Mouse (Mus musculus) testis, adult 2 months (tissue): ENCODE measurements around the gene Zfp69. TPM values are rescaled to one million over a fixed set of nuclear protein-coding genes. Genes with fewer than 3 reads are reported as not detected.

ENCODE experiments used
- H3K27ac ChIP-seq: fragments of 200-500 bp; 2 replicates; pipeline ENCODE4 v1.5.1; 2012; ENCODE audit warnings: low read depth, low read length; ENCODE audit not compliant: control insufficient read depth, insufficient read depth
- H3K27me3 ChIP-seq: fragments of 200-500 bp; 2 replicates; pipeline ENCODE4 v1.6.1; 2012; ENCODE audit warnings: mild to moderate bottlenecking, low read length, moderate library complexity; ENCODE audit not compliant: control insufficient read depth, insufficient read depth
- H3K36me3 ChIP-seq: fragments of 200-500 bp; 2 replicates; pipeline ENCODE4 v1.6.1; 2012; ENCODE audit warnings: mild to moderate bottlenecking, low read length; ENCODE audit not compliant: control insufficient read depth, insufficient read depth
- H3K4me1 ChIP-seq: fragments of 200-500 bp; 2 replicates; pipeline ENCODE4 v1.6.1; 2012; ENCODE audit warnings: low read length; ENCODE audit not compliant: control insufficient read depth, insufficient read depth
- H3K4me3 ChIP-seq: fragments of 200-500 bp; 2 replicates; pipeline ENCODE4 v1.5.1; 2012; ENCODE audit warnings: low read depth, mild to moderate bottlenecking, low read length, moderate library complexity, mixed read lengths; ENCODE audit not compliant: control insufficient read depth
- CTCF ChIP-seq: fragments of 200-500 bp; IDR thresholded peaks from 2 replicates; pipeline ENCODE4 v1.5.1; 2012; ENCODE audit warnings: low read depth, mild to moderate bottlenecking, inconsistent platforms, low read length, moderate library complexity; ENCODE audit not compliant: control insufficient read depth, insufficient read depth, insufficient replicate concordance
- POLR2A ChIP-seq: fragments of 200-500 bp; IDR thresholded peaks from 2 replicates; pipeline ENCODE4 v1.6.1; 2012; ENCODE audit warnings: low read depth, mild to moderate bottlenecking, inconsistent platforms, low read length, moderate library complexity; ENCODE audit not compliant: control insufficient read depth
- polyA plus RNA-seq: library from polyadenylated mRNA; depleted of rRNA; stranded (reverse); fragments of >200 nt; gene quantifications from 2 replicates; pipeline ENCODE4 v1.2.3, GENCODE M21; 2012

Zfp69 gene
- polyA plus RNA-seq, 1 experiment = 2.4 TPM

DNA sequence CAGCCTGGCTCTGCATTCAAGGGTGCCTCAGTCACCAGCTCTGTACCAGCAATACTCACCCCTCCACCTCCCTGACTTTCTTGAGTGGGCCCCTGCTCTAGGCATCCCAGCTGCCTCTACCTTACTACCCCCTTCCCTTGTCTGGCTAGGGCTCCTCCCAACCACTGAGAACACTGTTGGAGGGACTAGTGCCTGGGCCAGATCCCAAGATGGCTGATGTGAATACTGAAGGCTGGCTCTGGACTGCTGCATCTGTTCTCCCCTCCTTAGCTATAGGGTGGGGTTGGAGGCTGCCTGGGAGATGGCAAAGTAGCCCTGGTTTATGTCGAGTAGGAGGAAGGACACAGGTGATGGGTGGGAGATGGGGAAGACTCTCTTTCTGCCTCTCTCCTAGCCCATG is 59.0 kb downstream of the Zfp69 start:
- no peak for TF ChIP-seq POLR2A
- no peak for TF ChIP-seq CTCF
- Histone ChIP-seq H3K4me3 (no peak overlapping the region), H3K27me3 (no peaks in the 10 kb centered on the region), H3K36me3 (no peaks in the 10 kb centered on the region; the same call in 1 of the 2 replicates), H3K4me1 (no peaks in the 10 kb centered on the region; the same call in 1 of the 2 replicates), H3K27ac (no peak overlapping the region)

GRCm38 (mm10) chr4:120891960-120892359 is 59.5 kb downstream of the Zfp69 start:
- TF ChIP-seq CTCF (no peak), POLR2A (no peak)
- no peak overlapping the region for H3K4me3 ChIP-seq
- no peaks in the 10 kb centered on the region for H3K27me3 ChIP-seq
- no peak overlapping the region for H3K27ac ChIP-seq
- H3K36me3 ChIP-seq = no peaks in the 10 kb centered on the region; the same call in 1 of the 2 replicates
- H3K4me1 ChIP-seq = no peaks in the 10 kb centered on the region; the same call in 1 of the 2 replicates

GRCm38 (mm10) chr4:120890754-120891440 is 60.6 kb downstream of the Zfp69 start:
- TF ChIP-seq CTCF = no peak
- TF ChIP-seq POLR2A = no peak
- Histone ChIP-seq H3K27me3 (no peaks in the 10 kb centered on the region), H3K4me1 (no peaks in the 10 kb centered on the region; the same call in 1 of the 2 replicates), H3K4me3 (no peak overlapping the region), H3K27ac (no peak overlapping the region), H3K36me3 (no peaks in the 10 kb centered on the region; the same call in 1 of the 2 replicates)

- TF ChIP-seq POLR2A = no peak
- no peak for TF ChIP-seq CTCF
- no peaks in the 10 kb centered on the region for H3K27me3 ChIP-seq
- no peaks in the 10 kb centered on the region; the same call in 1 of the 2 replicates for H3K36me3 ChIP-seq
- H3K4me3 ChIP-seq = no peak overlapping the region
- no peak overlapping the region for H3K27ac ChIP-seq
- no peaks in the 10 kb centered on the region; the same call in 1 of the 2 replicates for H3K4me1 ChIP-seq
These were observed 62.6 kb downstream of the Zfp69 start for GRCm38 (mm10) chr4:120888884-120889283.

DNA sequence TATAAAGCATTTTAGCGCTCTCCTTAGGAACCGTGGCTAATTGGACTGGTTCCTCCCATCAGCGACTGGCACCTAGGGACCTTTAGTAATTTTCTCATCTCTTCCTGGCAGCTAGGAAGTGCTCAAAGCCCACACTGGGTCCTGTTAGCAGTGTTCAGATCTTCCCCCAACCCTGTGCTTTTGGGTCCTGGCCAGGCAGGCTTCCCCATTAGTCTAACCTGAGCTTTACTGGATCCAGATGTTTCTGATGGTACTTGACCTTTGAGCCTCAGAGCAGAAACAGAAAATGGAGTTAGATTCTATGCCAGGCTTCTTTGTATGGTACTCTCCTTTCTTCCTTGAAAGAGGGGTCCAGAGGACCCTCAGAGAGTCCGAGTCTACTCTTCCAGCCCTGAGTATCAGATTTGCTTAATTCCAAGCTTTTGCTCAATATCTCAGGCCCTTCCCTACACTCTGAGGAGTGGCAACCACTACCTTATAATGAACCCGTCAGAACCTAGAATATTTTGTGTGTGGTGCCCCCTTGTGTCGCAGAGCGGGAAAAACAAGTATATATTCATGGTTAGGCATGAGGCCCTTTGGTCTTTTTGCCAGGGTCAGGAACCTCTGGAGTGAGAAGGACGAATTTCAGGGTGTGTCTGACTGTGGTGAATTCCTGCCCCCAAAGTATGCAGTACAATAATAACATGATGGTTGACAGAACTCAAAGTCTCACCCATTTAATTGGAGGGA is 64.0 kb downstream of the Zfp69 start:
- no peaks in the 10 kb centered on the region for H3K27me3 ChIP-seq
- TF ChIP-seq CTCF (no peak), POLR2A (no peak)
- peaks cover 4% of the 10 kb centered on the region for H3K4me1 ChIP-seq
- no peak overlapping the region for H3K4me3 ChIP-seq
- H3K27ac ChIP-seq = no peak overlapping the region
- no peaks in the 10 kb centered on the region; the same call in 1 of the 2 replicates for H3K36me3 ChIP-seq

DNA sequence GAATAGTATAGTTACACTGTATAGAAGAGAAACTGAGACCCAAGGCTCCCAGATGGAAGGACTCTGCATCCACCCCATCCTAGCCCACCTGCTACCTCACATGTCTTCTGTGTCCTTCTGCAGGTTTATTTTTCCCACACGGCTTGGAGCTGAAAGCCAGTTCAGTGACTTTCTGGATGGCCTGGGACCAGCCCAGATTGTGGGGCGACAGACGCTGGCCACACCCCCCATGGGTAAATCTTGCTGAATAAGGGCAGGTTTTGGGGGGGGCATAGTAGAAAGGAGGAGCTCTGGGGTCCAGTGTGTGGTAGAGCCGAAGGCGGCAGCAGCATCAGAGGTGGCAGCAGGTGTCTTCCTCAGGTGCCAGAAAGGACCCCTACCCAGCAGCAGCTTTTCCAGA is 64.7 kb downstream of the Zfp69 start:
- Histone ChIP-seq H3K36me3 (no peaks in the 10 kb centered on the region; the same call in 1 of the 2 replicates), H3K4me3 (no peak overlapping the region), H3K4me1 (peaks cover 9% of the 10 kb centered on the region), H3K27ac (no peak overlapping the region), H3K27me3 (no peaks in the 10 kb centered on the region)
- TF ChIP-seq POLR2A = no peak
- TF ChIP-seq CTCF = no peak

- no peaks in the 10 kb centered on the region for H3K27me3 ChIP-seq
- H3K36me3 ChIP-seq = no peaks in the 10 kb centered on the region; the same call in 1 of the 2 replicates
- H3K4me1 ChIP-seq = peaks cover 10% of the 10 kb centered on the region
- TF ChIP-seq POLR2A (no peak), CTCF (no peak)
- H3K27ac ChIP-seq = no peak overlapping the region
- no peak overlapping the region for H3K4me3 ChIP-seq
These were observed 65.4 kb downstream of the Zfp69 start for GRCm38 (mm10) chr4:120886131-120886530.
